Mouse (Mus musculus): Measurements from ENCODE around the gene Lrmp. TPM values are rescaled to one million over a fixed set of nuclear protein-coding genes. Genes with fewer than 3 reads are reported as not detected.

Gene Lrmp
- total RNA-seq, 2 experiments from 2014 or later, result 3.9 to 5.8 TPM

- no peak for DNase-seq (ENCODE audit: extremely low spot score in 1 of 2, low spot score in 1 of 2)
These were observed 19.8 kb downstream of the Lrmp start for GRCm38 (mm10) chr6:145135295-145135694.

GRCm38 (mm10) chr6:145135804-145136203 is 20.4 kb downstream of the Lrmp start:
- no peak for DNase-seq (ENCODE audit: extremely low spot score in 1 of 2, low spot score in 1 of 2)

DNA sequence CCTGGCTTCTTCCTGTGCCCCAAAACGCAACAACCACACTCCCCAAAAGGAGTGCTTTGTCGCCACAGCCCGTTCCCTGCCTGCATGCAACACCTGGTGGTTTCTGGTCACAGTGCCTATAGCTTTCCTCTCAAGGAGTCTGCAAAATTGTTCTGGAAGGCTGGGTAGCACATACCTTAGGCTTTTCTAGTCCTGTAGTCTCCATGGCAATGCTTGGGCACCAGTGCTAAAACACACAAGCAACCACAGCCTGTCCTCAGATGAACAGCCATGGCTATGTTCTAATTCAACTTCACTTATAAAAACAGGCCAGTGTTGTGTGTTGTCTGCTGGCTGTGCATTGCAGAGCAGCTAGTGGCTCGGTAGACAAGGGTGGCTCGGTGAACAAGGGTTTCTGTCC is 21.4 kb downstream of the Lrmp start:
- DNase-seq (ENCODE audit: extremely low spot score in 1 of 2, low spot score in 1 of 2), result no peak

DNA sequence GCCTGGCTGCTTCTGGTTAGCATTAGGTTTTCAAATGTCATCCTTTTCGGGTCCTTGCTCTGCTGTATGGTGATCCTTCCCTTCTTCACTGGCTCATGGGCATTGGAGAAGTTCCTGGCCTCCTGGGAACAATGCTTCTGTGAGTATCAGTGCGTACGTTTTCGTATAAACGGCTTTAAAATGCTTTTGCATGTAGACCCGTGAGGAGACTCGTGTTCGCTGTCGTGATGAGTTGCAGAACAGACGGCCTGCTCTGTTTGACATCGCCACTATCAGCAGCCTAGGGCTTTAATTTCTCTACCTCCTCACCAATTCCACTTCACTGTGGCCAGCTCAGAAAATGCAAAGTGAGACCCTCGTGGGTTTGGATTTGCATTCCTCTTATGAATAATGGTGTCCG is 23.8 kb downstream of the Lrmp start:
- no peak for DNase-seq (ENCODE audit: extremely low spot score in 1 of 2, low spot score in 1 of 2)

GRCm38 (mm10) chr6:145139776-145140475 is 24.5 kb downstream of the Lrmp start:
- DNase-seq (ENCODE audit: extremely low spot score in 1 of 2, low spot score in 1 of 2), result no peak

DNA sequence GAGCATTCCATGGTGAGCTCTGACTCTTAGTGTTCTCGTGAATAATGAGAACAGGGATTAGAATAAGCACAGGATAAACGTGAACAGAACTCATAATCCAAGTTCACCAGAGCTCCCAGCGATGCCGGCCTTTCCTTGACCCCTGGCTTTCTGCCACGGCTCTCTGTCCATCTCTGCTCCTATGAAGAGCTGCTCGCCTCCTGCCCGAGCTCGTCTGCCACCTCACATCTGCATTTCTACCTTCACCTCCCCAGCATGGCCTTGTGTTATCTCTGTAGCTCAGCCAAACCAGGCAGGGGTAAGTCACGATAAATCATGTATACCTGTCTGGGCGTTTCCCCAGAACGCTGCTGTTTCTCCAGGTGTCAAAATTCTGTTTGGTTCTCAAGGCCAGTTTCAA is 25.3 kb downstream of the Lrmp start:
- DNase-seq (ENCODE audit: extremely low spot score in 1 of 2, low spot score in 1 of 2), result no peak

- no peak for DNase-seq (ENCODE audit: extremely low spot score in 1 of 2, low spot score in 1 of 2)
These were observed 26.4 kb downstream of the Lrmp start for GRCm38 (mm10) chr6:145141827-145142226.

DNA sequence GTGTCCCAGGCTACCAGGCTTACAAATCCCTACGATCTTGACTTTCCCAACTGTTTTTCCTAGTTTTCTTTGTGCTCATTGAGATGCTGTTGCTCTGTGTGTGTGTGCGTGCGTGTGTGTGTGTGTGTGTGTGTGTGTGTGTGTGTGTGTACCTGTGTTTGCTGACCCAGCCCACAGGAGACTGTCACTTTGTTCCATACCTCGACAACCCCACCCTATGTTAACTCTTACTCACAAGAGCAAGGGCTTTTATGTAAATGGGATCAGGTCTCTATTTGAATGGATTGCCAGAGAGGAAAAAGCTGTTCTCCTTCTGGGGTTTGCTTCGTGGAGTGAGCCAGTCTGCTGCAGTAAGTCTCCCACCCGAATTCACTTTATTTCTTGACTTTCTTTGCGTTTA is 29.7 kb downstream of the Lrmp start:
- no peak for DNase-seq (ENCODE audit: extremely low spot score in 1 of 2, low spot score in 1 of 2)

GRCm38 (mm10) chr6:145147716-145148115 is 32.3 kb downstream of the Lrmp start:
- DNase-seq (ENCODE audit: extremely low spot score in 1 of 2, low spot score in 1 of 2), result no peak

DNA sequence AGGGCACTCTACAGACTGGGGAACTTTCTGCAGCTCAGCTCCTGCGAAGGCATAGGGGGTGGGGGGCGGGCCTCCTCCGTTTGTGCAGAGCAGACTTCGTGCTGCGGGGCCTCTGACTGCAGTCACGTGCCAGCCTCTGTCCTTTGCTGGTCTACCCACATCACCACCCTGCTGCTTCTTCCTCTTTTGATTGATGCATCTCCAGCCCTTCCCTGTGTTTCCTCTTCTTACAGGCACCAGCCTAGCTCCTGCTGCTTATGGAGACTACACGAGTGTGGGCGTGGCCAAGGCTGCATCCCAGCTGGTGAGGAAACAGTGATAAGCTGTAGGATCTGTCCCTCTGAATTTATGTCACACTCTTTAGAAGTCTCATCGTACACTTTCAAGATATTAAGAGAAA is 33.6 kb downstream of the Lrmp start:
- no peak for DNase-seq (ENCODE audit: extremely low spot score in 1 of 2, low spot score in 1 of 2)

GRCm38 (mm10) chr6:145158619-145159018 is 43.2 kb downstream of the Lrmp start:
- no peak for DNase-seq (ENCODE audit: extremely low spot score in 1 of 2, low spot score in 1 of 2)

DNA sequence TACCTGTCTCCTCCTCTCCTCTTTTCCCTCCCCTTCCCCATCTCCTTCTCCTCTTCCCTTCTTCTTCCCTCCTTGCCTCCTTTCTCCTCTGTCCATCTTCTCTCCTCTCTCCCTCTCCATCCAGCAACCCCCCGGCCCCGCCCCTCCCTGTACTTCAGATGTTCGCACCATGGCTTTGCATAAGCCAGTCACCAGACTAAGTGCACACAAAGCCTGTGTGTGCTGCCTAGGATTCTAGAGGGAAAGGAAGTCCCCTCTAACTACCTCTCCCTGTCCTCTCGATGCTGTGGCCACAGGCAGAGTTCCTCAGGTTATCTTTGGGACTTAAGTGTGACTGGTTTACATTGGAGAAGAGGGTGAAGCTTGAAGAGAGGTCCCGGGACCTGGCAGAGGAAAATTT is 45.1 kb downstream of the Lrmp start:
- DNase-seq (ENCODE audit: extremely low spot score in 1 of 2, low spot score in 1 of 2), result no peak

DNA sequence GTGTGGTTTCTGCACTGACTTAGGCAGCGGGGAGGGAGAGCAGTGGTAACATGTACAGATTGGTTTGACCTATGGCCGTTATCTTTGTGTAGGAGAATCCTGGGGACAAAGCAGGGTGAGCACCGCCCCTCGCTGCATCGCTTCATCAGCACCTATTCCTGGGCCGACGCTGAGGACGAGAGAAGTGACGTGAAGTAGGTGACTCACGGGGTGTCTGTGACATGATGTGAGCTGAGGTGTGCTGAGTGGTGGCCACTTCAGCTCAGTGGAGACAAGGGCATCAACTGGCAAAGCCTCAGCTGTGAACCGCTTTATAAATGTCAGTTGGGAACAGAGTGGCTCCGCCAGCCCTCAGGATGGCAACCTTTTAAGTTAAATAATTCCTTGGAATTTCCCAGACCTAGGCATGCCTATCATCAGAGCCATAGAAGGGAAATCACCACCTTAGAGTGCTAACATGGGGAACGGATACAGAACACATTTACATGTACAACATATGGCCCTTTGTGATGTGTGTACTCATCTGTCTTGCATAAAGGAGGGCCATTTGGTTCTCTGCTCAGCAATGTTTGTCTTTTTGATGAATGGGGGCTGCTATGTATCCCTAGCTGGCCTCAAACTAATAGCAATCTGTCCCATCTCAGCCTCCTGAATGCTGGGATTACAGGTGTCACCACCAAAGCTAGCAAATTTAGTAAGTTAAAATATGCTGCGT is 56.6 kb downstream of the Lrmp start:
- DNase-seq (ENCODE audit: extremely low spot score in 1 of 2, low spot score in 1 of 2), result no peak

GRCm38 (mm10) chr6:145173781-145174191 is 58.3 kb downstream of the Lrmp start:
- DNase-seq (ENCODE audit: extremely low spot score in 1 of 2, low spot score in 1 of 2), result peak in 1 of 2 experiments; percentile 49

GRCm38 (mm10) chr6:145175571-145175981 is 60.1 kb downstream of the Lrmp start:
- DNase-seq (ENCODE audit: extremely low spot score in 1 of 2, low spot score in 1 of 2), result no peak

DNA sequence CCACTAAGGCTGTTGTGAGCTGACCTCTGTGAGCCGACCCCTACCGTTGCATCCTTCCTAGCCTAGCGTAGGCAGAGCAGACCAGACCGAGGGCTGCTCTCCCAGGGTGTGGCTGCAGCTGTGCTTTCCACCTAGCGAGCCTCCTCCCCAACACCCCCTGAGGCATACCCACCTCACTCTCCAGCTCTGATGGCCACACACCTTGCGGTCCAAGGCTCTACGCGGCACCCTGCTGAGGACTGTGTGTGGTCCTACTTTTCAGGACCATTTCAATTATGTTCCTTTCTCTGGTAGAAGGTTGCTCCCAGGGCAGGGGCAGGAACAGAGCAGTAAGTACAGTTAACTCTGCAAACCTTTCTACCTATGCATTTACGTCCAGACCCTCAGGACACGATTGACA is 61.0 kb downstream of the Lrmp start:
- no peak for DNase-seq (ENCODE audit: extremely low spot score in 1 of 2, low spot score in 1 of 2)

DNA sequence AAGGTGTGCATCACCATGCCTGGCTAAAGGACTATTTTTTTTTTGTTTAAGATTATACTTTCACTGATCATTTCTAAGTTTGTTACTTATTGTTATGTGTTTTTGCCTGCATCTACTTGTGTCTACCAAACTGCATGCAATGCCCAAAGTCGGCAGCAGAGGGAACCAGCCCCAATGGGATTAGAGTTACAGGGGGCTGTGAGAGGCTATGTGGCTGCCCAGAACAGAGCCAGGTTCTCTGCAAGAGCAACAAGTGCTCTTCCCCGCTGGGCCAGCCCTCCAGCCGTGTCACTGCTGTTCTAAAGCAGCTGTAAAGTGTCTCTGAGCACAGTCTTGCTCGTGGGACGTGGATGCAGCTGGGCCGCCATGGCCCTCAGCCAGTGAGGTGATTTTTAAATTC is 64.2 kb downstream of the Lrmp start:
- peak in 1 of 2 experiments; percentile 62 for DNase-seq (ENCODE audit: extremely low spot score in 1 of 2, low spot score in 1 of 2)

DNA sequence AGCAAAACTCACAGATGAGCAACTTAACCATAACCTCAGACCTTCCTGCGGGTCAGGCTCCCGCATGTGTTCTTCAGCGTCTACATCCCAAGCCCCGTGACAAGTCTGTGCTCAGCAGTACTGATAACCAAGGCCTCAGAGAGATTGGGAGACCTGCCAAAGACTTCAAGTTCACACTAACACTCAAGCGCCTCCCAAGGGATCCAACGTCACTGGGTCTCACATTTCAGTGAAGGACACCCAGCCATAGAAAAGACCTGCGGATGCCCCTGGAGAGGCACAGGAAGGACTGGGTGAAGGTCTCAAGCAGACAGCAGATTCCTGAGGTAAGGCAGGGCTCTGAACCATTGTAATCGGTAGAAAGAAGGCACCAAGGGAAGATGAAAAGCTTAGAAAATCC is 66.6 kb downstream of the Lrmp start:
- no peak for DNase-seq (ENCODE audit: extremely low spot score in 1 of 2, low spot score in 1 of 2)

- DNase-seq (ENCODE audit: extremely low spot score in 1 of 2, low spot score in 1 of 2), result no peak
These were observed 70.6 kb downstream of the Lrmp start for GRCm38 (mm10) chr6:145186096-145186495.

- DNase-seq (ENCODE audit: extremely low spot score in 1 of 2, low spot score in 1 of 2), result peak; percentile 20 to 25
These were observed 71.9 kb downstream of the Lrmp start for GRCm38 (mm10) chr6:145187093-145188088.

DNA sequence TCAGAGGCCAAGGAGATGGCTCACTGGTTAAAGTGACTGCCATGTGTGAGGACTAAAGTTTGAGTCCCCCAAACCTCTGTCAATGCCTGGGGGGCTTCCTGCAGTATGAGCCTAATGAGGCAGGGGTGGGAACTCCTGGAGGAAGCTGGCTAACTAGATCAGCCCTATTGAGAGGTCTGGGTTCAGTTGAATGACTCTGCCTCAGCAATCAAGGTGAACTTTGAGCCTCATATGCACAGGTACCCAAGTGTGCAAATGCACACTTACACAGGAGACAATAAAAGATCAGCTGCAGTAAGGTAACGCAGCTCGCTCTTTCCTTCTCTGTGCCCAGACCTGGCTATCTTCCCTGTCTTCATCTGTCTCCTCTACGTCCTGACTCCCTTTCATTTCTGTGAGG is 77.6 kb downstream of the Lrmp start:
- no peak for DNase-seq (ENCODE audit: extremely low spot score in 1 of 2, low spot score in 1 of 2)
